ENCODE assay signal across 15 mouse cellular contexts in the genomic region with DNA sequence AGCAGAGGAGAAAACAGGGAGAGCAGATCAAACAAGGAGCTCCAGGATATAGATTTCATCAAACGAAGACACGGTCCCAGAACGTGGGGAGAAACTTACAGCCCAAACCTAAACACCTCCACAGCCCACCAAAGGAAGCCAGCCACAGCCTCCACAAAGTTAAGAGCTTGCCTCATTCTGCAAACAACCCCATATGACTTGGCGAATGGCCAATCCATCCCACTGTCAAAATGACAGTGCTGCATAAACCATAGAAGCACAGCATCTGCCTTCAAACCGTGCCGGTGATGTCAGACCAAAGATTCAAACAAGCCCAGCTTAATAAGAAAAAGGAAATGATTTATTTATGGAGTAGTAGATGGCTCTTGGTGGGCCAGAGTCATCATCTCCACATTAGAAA. TPM values are rescaled to one million over a fixed set of nuclear protein-coding genes. Genes with fewer than 3 reads are reported as not detected.
DNase-seq lines count a peak whose midpoint lies in the region; ATAC-seq and TF ChIP-seq lines count a peak whose summit lies in the region.
"Had no signal": no experiment of that assay in that cellular context is flagged by ENCODE, and none has a peak within 500 bp of the region (broad histone marks: within the 10 kb centered on the region; RNA-seq: fewer than 3 reads in every experiment).

No protein-coding gene starts in this region.

- H3K27me3 ChIP-seq in liver, postnatal 0 days (ENCODE audit: insufficient read depth, low read length), result no peaks in the 10 kb centered on the region
- H3K27me3 ChIP-seq in liver, embryonic 12.5 days (replicated peaks), result peaks cover 5% of the 10 kb centered on the region; the same call in 1 of the 2 replicates
- H3K27me3 ChIP-seq: embryonic facial prominence, embryonic 15.5 days had no signal

- H3K4me3 ChIP-seq in liver, postnatal 0 days (ENCODE audit: low read depth, low read length), result no peak overlapping the region
- no peak overlapping the region for H3K4me3 ChIP-seq in liver, embryonic 12.5 days
- H3K4me3 ChIP-seq: embryonic facial prominence, embryonic 15.5 days had no signal

- ATAC-seq in frontal cortex, adult (ENCODE audit: low TSS enrichment), result peak; percentile 71
- ATAC-seq in liver, postnatal 0 days, result no peak
- ATAC-seq in liver, embryonic 12.5 days, result no peak
- ATAC-seq in megakaryocyte, adult 5-6 weeks (ENCODE audit: poor library complexity, severe bottlenecking), result no peak
- ATAC-seq: CD4-positive, CD25-positive, alpha-beta regulatory T cell, adult 4 months; inflammation-experienced regulatory T-cells, adult 6 months; Patski had no signal

- no peak for DNase-seq in frontal cortex, postnatal 25 days (ENCODE audit: low spot score in 2 of 2)
- DNase-seq in liver, postnatal 0 days, result peak; percentile 20
- DNase-seq in layer of hippocampus, adult 8-10 months (ENCODE audit: low spot score in 2 of 2), result peak; percentile 53 to 54
- peak; percentile 60 to 62 for DNase-seq in right cerebral cortex, adult 2 months (ENCODE audit: low spot score in 2 of 2)
- DNase-seq in thymus, adult 18-20 months, result no peak
- DNase-seq: adrenal gland, postnatal 36 days; cerebellum, adult 9-10 months; lung, adult 18-20 months had no signal

- no peaks in the 10 kb centered on the region for H3K9me3 ChIP-seq in liver, postnatal 0 days (ENCODE audit: low read length)
- H3K9me3 ChIP-seq in liver, embryonic 12.5 days (replicated peaks), result no peaks in the 10 kb centered on the region
- H3K9me3 ChIP-seq: embryonic facial prominence, embryonic 15.5 days had no signal

- WGBS in liver, postnatal 0 days (ENCODE audit: insufficient replicate concordance), result 73% methylated on average over 6 of the region's 6 CpGs
- 73% methylated on average over 6 of the region's 6 CpGs for WGBS in liver, embryonic 12.5 days (ENCODE audit: insufficient replicate concordance)

- H3K9ac ChIP-seq in liver, postnatal 0 days (replicated peaks), result no peak overlapping the region
- no peak overlapping the region for H3K9ac ChIP-seq in liver, embryonic 12.5 days
- H3K9ac ChIP-seq: embryonic facial prominence, embryonic 15.5 days had no signal

- H3K27ac ChIP-seq in liver, postnatal 0 days (ENCODE audit: low read depth), result no peak overlapping the region
- H3K27ac ChIP-seq in liver, embryonic 12.5 days, result no peak overlapping the region
- H3K27ac ChIP-seq: embryonic facial prominence, embryonic 15.5 days had no signal

- H3K4me2 ChIP-seq in liver, postnatal 0 days (ENCODE audit: low read depth, low read length), result no peak overlapping the region
- no peak overlapping the region for H3K4me2 ChIP-seq in liver, embryonic 12.5 days
- H3K4me2 ChIP-seq: embryonic facial prominence, embryonic 15.5 days had no signal

- no peak for TF ChIP-seq CTCF in liver, postnatal 0 days (IDR thresholded peaks at IDR 0.05; ENCODE audit: low read depth)

- H3K36me3 ChIP-seq in liver, postnatal 0 days (replicated peaks; ENCODE audit: insufficient read depth, low read length), result no peaks in the 10 kb centered on the region
- no peaks in the 10 kb centered on the region for H3K36me3 ChIP-seq in liver, embryonic 12.5 days
- H3K36me3 ChIP-seq: embryonic facial prominence, embryonic 15.5 days had no signal

- no peaks in the 10 kb centered on the region for H3K4me1 ChIP-seq in liver, postnatal 0 days (ENCODE audit: insufficient read depth)
- H3K4me1 ChIP-seq in liver, embryonic 12.5 days, result no peaks in the 10 kb centered on the region

- no peak for TF ChIP-seq EP300 in liver, postnatal 0 days (IDR thresholded peaks at IDR 0.05; ENCODE audit: low read depth)

RNA-seq across cellular contexts. Expression of a gene that starts 7.4 kb away (rescaled TPM):
- 1.0 and 2.3 TPM in 2 replicates for polyA plus RNA-seq in liver, postnatal 0 days (2015; fragmentation: Nextera tagmentation; extraction: Ambion mirVana)
- polyA plus RNA-seq in liver, embryonic 12.5 days (2016; fragmentation: Nextera tagmentation; extraction: Ambion mirVana), result 0.49 and 0.95 TPM in 2 replicates
- 10 to 100 TPM; 35.1 to 50.5 (median 39.3) TPM for total RNA-seq in layer of hippocampus, adult 8-10 months (2022)
- 0.22 and 0.32 TPM in 2 replicates for total RNA-seq in megakaryocyte, adult 5-6 weeks (2015)
- total RNA-seq in megakaryocyte, adult 5-6 weeks (2017), result 0.20 and 0.22 TPM in 2 replicates

Comparison
In these comparisons a context has a peak if more than half of its experiments do, and no peak if none do; other contexts are left out.
1. DNase-seq: peak in liver, postnatal 0 days (single experiment), layer of hippocampus, adult 8-10 months (2 of 2) and right cerebral cortex, adult 2 months (2 of 2); none in frontal cortex, postnatal 25 days (0 of 2) and thymus, adult 18-20 months (0 of 2).
2. RNA of a gene that starts 7.4 kb away (total RNA-seq): 35.1 to 50.5 TPM in layer of hippocampus, adult 8-10 months; 0.20 to 0.32 TPM in megakaryocyte, adult 5-6 weeks; every median in the first group is over 10 times any median in the second.